Mouse (Mus musculus) gastrocnemius, postnatal 10 days (tissue): Measurements from ENCODE around the gene Gabbr2. TPM values are rescaled to one million over a fixed set of nuclear protein-coding genes. Genes with fewer than 3 reads are reported as not detected.

ENCODE experiments used
- DNase-seq: peaks from one replicate; pipeline ENCODE4 v3.0.0; 2021; ENCODE audit warnings: mixed read lengths
- total RNA-seq, 2 experiments: library from RNA; stranded (reverse); gene quantifications; 2 replicates each; pipeline ENCODE4 v1.2.3; 2021

Gene Gabbr2
- total RNA-seq, 2 experiments from 2014 or later, result 0.47 to 0.54 TPM

DNA sequence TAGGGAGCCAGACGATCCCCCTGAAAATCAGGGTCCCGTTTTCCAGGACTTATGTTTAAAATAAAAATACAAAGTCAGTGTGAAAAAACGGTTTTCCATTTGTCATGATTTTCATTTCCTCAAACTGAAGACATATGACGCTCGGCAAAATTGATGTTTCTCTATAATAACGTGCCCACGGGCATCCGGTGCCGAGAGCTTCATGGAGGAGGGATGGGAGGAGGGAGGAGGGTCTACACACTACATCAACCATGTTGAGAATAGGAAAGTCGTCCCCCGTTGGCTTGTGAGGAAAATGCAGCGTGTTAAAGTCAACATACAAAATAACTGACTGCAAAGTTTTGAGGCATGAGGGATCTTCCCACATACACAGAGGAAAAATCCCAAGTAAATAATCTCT is 75.7 kb downstream of the Gabbr2 start:
- no peak for DNase-seq

DNA sequence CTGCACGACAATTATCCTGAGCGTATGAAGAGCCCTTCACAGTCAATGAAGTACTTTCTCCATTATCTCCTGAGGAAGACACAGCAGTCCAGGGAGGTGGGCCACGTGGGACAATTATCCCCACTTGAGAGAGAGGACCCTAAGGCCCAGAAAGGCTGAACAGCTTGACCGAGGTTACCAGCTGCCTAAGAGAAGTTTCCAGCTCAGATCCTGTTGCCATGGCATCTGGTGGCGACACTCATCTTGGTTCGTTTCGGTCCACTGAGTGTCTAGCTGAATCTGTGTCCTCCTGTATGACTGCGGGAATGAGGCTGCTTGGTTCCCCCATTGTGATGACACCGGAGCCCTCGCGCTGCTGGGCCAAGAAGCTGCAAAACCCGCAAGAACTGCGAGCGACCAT is 76.2 kb downstream of the Gabbr2 start:
- DNase-seq, result no peak

DNA sequence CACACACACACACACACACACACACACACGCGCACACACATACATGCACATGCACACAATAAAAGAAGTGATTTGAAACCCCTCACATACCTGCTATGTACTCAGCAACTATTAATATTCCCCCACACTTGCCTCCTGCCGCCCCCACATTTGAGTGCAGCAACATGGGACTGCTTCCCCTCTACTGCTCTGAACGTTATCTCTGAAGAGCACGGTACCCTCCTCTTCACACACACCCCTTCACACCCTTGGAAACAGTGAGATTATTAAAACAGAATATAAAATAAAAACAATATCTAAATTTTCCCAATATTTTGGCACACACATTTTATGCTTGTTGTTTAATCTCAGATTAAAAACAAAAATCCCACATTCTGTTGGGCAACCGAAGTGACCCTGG is 77.1 kb downstream of the Gabbr2 start:
- DNase-seq, result no peak

DNA sequence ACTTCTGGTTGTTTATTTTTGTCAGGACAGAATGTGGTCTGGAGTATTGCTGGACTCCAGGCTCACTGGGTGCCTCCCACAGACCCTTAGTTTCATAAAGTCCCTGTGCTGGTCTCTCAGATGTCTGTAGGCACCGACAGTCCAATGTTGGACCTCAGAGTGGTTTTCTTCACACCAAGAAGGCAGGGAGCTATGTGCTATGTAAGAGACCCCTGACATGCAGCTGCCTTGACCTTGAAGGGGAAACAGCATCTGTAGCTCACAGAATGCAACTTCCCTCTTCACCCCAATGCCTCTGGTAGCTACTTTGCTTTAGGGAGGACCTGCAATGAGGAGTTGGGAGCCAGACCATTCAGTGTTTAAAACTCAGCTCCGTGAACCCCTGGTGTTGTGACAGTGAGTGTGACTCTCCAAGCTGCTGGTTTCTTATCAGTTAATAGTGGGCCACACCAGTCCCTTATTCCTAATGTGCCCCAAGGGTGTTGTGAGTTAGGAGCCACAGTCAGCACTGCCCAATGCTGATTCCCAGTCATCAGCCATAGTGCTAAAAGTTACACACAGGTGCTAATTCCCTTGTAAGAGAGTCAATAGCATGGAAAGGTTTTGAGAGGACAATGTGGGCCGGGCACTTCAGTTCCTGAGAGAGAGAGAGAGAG is 85.5 kb downstream of the Gabbr2 start:
- DNase-seq, result no peak

DNA sequence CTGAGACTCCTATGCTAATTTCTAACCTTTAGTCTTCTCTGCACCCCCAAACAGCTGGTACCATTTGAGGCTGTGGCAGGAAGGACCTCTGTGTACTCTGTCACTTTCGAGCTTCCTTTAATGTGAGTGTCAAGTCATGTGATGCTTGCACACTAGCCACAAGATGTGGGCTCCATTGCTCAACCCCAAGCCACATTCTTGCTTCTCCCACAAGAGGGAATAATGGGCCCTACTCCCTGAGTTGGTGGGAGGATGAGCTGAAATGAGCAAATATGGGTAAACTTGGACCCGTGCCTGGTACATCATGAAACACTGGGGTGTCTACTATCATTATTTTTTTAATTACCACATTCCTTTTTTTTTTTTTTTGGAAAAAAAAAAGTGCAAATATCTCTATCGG is 86.5 kb downstream of the Gabbr2 start:
- no peak for DNase-seq

DNA sequence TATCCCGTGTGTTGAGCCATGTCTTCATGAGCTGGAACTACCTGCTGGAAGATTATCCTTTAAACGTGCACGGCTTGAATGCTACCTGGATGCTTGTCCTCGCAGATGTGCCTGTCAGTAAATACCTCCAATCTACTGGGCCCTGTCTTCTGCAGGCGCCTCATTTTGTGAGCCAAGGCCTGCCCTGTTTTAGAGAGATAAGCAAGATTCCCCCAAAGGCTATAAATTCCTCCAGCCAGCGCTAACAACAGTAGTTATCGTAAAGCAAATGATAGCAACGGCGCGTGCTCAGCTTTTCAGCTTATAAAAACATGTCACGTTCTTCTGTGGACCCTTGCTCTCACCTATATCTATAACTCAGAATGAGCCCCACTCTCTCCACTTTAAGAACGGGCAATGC is 87.5 kb downstream of the Gabbr2 start:
- no peak for DNase-seq

DNA sequence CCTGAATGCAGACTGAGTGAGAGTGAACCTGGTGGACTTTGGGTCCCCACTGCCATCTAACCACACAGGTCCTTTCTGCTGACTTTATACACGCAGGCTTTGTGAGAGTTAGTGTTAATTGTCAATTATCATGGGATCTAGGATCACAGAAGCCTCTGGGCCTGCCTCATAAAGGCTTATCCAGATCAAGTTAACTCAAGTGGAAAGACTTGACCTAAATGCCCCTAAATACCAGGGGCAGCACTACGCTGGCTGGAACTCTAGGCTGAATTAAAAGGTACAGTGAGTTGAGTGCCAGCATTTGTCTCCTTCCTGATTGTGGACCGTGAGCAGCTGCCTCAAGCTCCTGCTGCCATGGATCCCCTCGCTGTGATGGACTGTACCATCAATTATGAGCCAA is 93.1 kb downstream of the Gabbr2 start:
- no peak for DNase-seq

DNA sequence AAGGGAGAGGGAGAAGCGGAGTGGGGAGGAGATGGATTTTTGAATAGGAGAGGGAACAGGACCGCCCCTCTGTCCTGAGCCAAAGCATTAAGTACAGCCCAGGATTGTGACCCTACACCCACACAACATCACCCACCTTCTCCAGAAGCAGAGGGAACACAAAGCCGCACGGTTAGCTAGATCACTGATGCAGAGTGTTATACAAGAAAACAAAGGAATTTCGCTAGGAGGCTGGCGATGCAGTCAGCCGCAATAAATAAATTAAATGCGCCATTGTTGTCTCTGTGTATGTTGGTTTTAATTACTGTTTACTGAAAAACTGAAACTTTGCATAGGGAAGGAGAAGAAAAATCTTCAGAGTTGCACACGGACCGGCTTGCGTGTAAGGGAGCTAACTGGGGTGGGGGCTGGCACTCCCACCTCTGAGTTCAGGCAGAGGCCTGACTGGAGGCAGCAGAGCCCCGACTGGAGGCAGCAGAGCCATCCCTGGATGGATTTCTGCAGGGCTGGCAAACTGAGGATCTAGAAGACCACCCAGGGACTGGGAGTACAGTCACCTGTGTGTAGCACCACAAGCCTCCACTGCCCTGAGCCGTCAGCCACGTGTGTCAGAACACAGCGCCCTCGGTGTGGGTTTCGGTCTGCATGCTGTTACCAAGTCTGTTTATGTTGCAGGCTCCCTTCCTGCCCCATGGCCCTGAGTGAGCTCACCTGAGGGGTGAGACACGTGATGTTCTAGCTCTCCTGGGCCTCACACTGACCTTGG is 93.9 kb downstream of the Gabbr2 start:
- DNase-seq, result no peak

DNA sequence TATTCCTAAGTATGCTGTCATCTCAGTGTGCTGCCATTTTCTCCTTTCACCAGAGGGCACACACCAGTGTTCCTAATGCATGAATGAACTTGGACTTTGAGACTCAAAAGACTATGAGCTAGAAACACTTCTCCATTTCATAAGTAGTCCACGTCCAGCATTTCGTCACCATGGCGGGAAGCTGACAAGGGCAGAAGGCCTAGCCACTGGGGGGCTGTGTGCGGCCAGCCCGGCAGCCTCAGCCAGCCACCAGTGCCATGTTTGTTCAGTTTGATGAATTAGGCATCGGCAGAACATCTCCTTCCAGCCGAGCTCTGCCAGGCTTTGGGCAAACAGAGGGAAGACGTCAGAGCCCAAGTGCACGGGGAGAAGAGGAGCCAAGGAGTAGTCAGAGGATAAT is 97.5 kb downstream of the Gabbr2 start:
- DNase-seq, result no peak

DNA sequence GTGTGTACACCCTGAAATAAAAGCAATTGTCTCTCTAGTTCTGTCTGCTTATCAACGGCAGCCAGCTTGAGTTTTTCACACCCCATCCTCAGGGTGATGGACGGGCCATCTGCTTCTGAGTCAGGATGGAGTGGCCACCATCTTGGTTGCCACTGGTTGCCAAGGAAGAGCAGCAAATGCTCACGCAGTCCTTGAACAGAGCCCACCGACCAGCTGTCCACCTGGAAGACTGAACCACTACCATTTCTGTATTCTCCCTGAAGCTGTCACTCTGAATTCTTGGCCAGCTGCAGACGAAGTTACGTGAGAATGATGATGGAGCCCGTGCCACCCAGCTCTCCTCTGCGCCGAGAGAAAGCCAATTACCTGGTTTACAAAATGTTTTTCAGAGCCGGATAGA is 102.5 kb downstream of the Gabbr2 start:
- DNase-seq, result no peak

DNA sequence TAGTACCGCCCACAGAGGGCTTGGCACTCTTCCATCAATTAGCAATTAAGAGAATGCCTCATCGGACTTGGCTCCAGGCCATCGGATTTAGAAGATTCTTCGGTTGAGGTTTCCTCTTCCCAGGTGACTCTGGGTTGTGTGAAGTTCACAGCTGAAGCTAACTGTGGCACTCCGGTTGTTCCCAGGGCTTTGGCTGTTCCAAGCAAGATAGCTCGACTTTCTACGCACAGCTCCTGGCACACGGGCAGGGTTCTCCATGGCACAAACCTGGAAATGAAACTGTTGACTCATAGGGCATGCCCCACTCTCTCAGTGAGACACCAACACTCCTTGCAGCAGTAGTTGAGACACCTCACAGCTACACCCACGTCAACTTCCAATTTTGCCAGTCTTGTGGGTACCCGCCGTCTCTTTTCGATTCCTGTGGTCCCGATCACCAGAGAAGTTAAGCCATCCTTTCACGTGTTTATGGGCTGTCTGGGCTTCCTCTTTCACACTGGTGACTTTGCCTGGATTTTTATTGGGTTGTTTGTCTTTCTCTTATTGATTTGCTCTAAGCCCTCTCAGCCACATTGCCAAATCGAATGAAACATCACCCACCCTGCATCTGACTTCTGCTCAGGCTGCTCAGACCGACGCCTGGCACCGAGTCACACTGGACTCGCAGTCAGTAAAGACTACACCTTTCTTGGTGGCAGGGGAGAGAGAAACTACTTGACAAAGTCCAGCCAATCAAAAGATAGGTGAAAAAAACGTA is 105.9 kb downstream of the Gabbr2 start:
- DNase-seq, result no peak

DNA sequence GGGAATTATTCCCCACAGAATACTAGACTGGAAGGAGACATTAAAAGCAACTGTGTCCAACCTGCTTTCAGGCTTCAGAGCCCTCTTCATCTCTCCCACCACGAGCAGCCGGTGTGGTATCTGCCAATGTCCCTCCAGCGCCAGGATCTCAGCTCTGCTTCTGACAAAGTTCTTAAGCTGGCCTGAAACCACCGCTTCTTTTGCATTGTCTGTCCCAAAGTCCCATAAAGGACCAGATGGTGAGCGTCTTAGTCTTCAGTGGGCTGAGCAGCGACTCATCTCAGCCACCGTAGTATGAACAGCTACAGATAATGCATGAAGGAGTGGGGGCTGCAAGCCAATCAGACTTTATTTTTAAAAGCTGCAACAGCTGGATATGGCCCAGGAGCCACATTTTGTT is 107.5 kb downstream of the Gabbr2 start:
- DNase-seq, result no peak

DNA sequence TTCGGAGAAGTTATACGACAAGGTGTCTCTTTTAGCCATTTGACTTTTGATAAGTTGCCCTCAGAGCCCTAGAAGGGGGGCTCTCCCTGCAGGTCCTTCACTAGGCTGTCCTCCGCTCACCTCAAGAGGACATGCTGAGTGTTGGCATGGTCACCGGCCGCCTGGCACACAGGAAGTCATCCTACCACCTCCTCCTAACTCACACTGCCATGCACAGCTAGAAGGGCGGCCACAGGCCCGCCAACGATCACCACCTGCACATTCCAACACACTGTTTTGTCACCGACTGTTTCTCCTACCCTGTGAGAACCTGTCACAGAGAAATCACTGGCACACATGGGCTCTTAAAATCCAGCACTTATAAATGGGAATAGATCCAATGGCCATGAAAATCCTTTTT is 108.1 kb downstream of the Gabbr2 start:
- DNase-seq, result no peak

DNA sequence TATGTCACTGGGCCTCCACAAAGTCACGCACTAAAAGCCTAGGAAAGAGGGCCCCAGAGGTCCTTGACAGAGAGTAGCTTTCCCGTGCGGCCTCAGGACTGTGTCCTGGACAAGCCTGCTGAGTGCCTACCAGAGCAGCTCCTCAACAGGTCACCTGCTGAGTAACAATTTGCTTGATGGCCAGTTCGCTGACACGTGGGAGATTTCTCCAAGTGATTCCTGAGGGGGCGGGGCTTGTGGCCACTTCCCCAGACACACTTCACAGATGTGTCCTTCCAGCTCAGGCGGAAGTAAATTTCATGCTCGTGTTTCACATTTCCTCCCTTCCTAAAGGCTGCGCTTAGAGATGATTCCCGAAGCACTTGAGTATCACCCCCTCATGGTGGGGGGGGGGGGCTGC is 108.6 kb downstream of the Gabbr2 start:
- DNase-seq, result no peak

DNA sequence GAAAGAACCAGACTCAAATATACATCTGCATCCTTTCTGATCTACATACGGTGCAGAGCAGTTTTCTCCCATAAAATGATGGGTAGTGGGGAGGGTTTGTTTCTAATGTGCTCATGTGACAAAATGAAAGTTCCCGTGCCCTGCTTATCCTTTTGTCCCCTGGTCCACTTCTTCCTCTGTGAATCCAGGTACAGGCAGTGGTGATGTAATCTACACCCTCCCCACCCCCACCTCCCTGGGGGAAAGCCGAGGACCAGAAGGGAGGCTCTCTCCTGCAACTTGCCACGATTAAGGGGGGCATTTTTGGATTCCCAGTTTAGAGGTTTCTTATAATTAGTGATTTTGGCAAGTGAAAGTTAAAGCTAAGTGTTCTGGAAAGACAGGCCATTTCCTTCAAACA is 110.4 kb downstream of the Gabbr2 start:
- DNase-seq, result no peak

DNA sequence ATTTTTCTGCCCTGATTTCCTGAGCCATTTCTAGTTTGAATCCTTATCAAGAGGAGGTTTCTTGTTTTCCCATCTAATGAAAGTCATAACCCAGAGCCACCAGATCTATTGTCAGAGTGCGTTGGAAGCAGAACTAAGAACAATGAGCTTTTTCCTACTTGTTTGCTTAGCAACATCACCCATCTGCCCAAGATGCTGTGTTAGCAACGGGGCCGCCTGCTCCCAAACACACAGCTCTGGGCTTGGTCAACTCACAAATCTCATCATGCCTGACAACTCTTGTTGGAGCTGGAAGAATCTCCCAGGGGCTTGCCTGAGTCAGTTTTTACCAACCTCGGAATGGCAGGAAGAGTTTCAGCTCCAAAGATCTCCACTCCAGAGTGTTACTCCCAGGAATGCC is 111.7 kb downstream of the Gabbr2 start:
- no peak for DNase-seq

DNA sequence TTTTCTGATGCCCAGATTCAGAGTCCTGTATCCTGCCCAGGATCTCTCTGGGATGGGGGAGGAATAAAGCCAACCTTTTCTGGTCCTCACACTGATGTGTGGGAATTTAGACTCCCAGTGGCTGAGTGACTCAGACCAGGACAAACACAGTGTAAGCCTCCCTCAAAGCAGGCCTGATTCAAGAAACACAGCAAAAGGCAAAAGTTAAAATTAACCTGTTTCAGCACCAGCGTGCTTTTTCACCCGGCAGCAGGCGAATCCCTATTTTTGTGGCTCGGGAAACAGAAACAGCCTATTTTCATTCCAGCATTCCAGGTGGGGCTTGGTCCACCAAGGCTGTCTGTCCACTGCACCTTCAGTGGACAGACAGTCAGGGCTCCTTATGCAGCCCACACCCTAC is 118.9 kb downstream of the Gabbr2 start:
- no peak for DNase-seq

DNA sequence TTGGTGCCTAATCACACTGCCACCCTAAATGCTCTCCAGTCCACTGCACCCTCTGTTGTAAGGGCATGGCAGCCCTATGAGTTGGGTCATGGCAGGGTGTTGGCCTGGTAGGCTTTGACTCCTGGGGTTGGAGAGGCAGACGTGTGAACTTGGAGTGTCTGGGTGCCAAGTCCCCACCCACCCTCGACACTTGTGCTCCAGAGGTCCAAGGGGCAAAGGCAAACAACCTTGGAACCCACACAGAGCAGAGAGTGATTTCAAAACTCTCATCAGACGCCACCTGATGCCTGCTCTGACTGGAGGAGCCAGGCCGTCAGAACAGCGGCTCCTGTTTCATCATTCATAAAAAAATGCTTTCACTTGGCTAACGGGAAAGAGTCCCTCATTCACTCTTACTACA is 121.5 kb downstream of the Gabbr2 start:
- DNase-seq, result no peak

DNA sequence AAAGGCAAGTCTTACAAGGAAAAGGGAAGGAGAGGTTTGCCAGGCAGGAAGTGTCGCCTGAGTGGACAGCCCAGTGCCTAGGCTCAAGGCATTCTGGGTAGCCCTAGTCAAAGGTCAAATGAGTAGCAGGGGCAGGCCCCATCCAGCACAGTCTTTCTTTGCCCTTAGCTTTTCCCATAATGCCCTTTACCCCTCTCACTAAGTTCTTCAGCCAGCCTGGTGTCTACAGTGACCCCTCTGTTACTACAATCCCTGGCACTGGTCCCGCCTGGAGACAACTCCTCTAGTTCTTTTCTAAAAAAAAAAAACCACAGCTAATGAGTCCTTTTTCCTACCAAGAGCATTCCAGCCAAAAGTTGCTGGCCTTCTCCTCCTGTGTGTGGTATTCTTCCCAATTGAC is 122.3 kb downstream of the Gabbr2 start:
- DNase-seq, result peak; percentile 28

DNA sequence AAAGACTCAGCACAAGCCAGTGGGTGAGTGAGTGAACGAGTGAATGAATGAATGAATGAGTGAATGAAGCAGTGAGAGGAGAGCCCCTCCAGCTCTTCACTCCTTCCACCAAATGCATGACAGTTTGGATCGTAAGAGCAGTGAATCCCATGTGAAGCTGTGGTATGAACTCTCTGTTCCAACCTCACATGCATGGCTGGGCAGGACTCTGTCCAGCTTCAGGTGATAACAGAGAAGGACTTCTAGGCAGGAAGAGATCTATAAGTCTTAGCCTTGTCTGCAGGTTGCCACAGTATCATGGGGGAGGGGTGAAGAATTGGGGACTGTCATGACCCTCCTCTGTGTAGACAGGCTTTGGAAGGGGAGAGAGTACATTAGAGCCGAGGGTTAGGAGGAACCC is 122.8 kb downstream of the Gabbr2 start:
- DNase-seq, result no peak

DNA sequence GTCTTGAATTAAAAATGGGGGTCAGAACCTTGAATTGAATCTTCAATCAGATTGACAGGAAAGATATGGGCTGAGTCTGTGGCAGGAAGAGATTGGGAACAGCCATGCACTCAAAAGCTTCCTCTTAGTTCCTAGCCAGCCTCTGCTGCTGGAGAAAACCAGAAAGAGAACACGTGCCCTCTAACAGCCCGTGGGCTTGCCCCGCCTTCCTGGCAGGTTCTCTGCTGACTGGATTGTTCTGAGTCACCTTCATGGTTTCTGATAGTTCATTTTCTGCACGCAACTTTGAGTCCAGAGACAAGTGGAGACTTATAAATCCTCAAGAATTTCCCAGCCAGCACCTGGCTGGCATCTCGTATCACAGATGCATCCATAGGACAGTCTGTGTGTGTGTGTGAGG is 123.5 kb downstream of the Gabbr2 start:
- DNase-seq, result no peak

DNA sequence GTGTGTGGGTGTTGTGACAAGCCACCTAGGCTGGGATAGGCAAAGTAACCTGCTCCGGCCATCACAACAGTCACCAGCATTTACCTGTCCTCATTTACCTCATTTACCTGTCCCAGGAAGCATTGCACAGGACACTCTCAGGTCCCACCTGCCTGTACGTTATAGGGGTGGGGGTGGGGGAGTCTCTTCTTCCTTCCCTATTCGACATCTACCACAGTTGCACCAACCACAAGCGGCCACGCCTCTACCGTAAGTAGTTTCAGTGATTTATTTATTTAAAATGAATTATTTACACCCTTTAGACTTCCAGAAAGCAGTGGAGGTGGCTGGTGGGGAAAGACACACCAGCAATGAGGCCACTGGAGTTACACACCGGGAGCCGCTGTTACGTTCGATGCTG is 123.9 kb downstream of the Gabbr2 start:
- no peak for DNase-seq

DNA sequence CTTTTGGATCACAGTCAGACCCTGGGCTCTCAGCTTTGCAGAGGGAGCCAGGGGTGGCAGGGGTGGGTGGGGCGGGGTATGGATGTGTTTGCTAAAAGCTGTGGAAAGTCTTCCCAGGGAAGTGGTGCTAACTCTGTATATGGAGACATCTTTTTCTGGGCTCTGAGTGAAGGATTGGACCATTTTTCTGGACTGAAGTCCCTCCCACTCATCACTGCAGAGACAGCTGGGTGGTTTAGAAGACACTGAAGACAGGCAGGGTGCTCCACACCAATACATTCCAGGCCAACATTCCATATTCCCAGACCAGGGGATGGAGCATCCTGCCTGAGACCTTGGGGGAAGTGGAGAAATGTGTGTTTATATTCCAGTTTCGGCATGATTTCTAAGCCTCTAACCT is 125.6 kb downstream of the Gabbr2 start:
- DNase-seq, result no peak

DNA sequence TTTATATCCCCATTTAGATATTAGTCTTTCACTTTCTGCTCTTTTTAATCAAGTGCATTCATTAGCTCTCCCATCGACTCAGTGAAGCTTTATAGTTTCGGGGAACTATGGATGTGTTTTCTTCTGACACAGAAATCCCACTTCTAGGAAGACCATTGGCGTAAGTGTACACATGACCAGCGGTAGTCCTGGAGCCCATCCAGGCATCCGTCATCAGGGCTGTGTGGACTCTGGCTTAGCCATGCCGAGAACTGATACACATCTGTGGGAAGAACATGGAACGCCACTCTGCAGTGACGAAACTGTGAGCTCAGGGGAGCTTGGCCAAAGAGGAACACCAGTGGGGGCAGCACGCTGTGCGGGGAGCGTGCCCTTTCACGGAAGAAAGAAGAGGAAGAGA is 128.0 kb downstream of the Gabbr2 start:
- no peak for DNase-seq
